Mouse (Mus musculus) macrophage (primary cell): ENCODE results near the gene 6030498E09Rik. TPM values are rescaled to one million over a fixed set of nuclear protein-coding genes. Genes with fewer than 3 reads are reported as not detected.

Experiments used
- polyA plus RNA-seq: library from polyadenylated mRNA; stranded (reverse); fragments of 250-400 nt; gene quantifications from 3 replicates; pipeline ENCODE4 v1.2.4, GENCODE M21; 2018; ENCODE audit warnings: inconsistent platforms

The 6030498E09Rik gene
- polyA plus RNA-seq, 1 experiment from 2014 or later = not detected

Other genes starting within 250 kb of the 6030498E09Rik start
- gene Cul4b, start 196.5 kb upstream of the 6030498E09Rik start, polyA plus RNA-seq = 21.5 to 31.9 TPM (median 24.9 TPM) in 3 replicates
- 55.0 to 73.4 TPM (median 69.1 TPM) in 3 replicates for gene Mcts1, start 172.1 kb upstream of the 6030498E09Rik start, polyA plus RNA-seq
- 30.6 to 49.6 TPM (median 31.5 TPM) in 3 replicates for gene C1galt1c1, start 137.6 kb upstream of the 6030498E09Rik start, polyA plus RNA-seq